Mouse (Mus musculus): ENCODE data around the gene Psmc2.

- TF ChIP-seq CTCF (IDR thresholded peaks at IDR 0.05; ENCODE audit: low read depth, low read length) (no peak), POLR2A (IDR thresholded peaks at IDR 0.05; ENCODE audit: borderline replicate concordance, low read depth, low read length) (no peak)
Measured at GRCm38 (mm10) chr5:21847438-21847837, 62.4 kb downstream of the Psmc2 start.

Measured in bone marrow macrophage, adult 2 months (primary cell).